Mouse (Mus musculus) stomach, embryonic 14.5 days (tissue): ENCODE measurements around the gene Serinc5. TPM values are rescaled to one million over a fixed set of nuclear protein-coding genes. Genes with fewer than 3 reads are reported as not detected.

Experiments used
- ATAC-seq: fragments of 200-750 bp; cut with Nextera tagmentation; 2 replicates; pipeline ENCODE4 v1.8.0; 2017; ENCODE audit warnings: low read depth, moderate TSS enrichment; ENCODE audit not compliant: insufficient number of reproducible peaks, insufficient read depth, low FRiP score
- H3K27ac ChIP-seq: fragments of 300-500 bp; sonication (generic); 2 replicates; pipeline ENCODE4 v1.5.1; 2014; ENCODE audit warnings: mild to moderate bottlenecking, low read length, moderate library complexity, mixed read lengths
- H3K27me3 ChIP-seq: fragments of 300-500 bp; sonication (generic); 2 replicates; pipeline ENCODE4 v1.6.1; 2014; ENCODE audit warnings: low read length, control low read depth, mixed read lengths; ENCODE audit not compliant: control insufficient read depth, insufficient read depth
- H3K36me3 ChIP-seq: fragments of 300-500 bp; sonication (generic); 2 replicates; pipeline ENCODE4 v1.6.1; 2014; ENCODE audit warnings: mild to moderate bottlenecking, control low read depth, low read length, moderate library complexity, mixed read lengths; ENCODE audit not compliant: control insufficient read depth, insufficient read depth
- H3K4me1 ChIP-seq: fragments of 300-500 bp; sonication (generic); 2 replicates; pipeline ENCODE4 v1.6.1; 2014; ENCODE audit warnings: low read length, control low read depth, mixed read lengths; ENCODE audit not compliant: control insufficient read depth, insufficient read depth
- H3K4me2 ChIP-seq: fragments of 300-500 bp; sonication (generic); replicated peaks from 2 replicates; pipeline ENCODE4 v1.6.1; 2014; ENCODE audit warnings: low read depth, low read length, control low read depth
- H3K4me3 ChIP-seq: fragments of 300-500 bp; sonication (generic); 2 replicates; pipeline ENCODE4 v1.5.1; 2014; ENCODE audit warnings: low read depth, low read length, control low read depth
- H3K9ac ChIP-seq: fragments of 300-500 bp; sonication (generic); replicated peaks from 2 replicates; pipeline ENCODE4 v1.6.1; 2014; ENCODE audit warnings: low read depth, mild to moderate bottlenecking, control low read depth, low read length, moderate library complexity, mixed read lengths
- H3K9me3 ChIP-seq: fragments of 300-500 bp; sonication (generic); 2 replicates; pipeline ENCODE4 v1.6.1; 2016; ENCODE audit warnings: low read depth, low read length, control low read depth; ENCODE audit not compliant: control insufficient read depth
- WGBS: fragments of 180-500 bp; shearing (Covaris S2); extraction: QIAGEN DNeasy Blood & Tissue Kit; methylation state at CpG from one replicate; pipeline ENCODE4 v1.1.7; 2014; 5-methylcytosine and 5-hydroxymethylcytosine counted together
- polyA plus RNA-seq: library from polyadenylated mRNA; unstranded; fragments of >200 nt; fragmentation: Nextera tagmentation; extraction: Ambion mirVana; gene quantifications from 2 replicates; pipeline ENCODE4 v1.2.1, GENCODE M21; 2014

The Serinc5 gene
- polyA plus RNA-seq, 1 experiment from 2014 or later = 24.0 TPM

GRCm38 (mm10) chr13:92736516-92737300 lies 125.8 kb downstream of the Serinc5 start:
- ATAC-seq = no peak

GRCm38 (mm10) chr13:92738821-92739220 lies 127.9 kb downstream of the Serinc5 start:
- WGBS = 63% methylated on average over 3 of the region's 3 CpGs
- no peak overlapping the region for H3K4me2 ChIP-seq
- H3K36me3 ChIP-seq = no peaks in the 10 kb centered on the region
- no peak overlapping the region for H3K9ac ChIP-seq
- H3K27ac ChIP-seq = no peak overlapping the region
- no peaks in the 10 kb centered on the region for H3K9me3 ChIP-seq
- ATAC-seq = no peak
- no peaks in the 10 kb centered on the region for H3K4me1 ChIP-seq
- no peak overlapping the region for H3K4me3 ChIP-seq
- H3K27me3 ChIP-seq = no peaks in the 10 kb centered on the region

More at GRCm38 (mm10) chr13:92736516-92737300, 125.8 kb downstream of the Serinc5 start:
- H3K36me3 ChIP-seq = no peaks in the 10 kb centered on the region
- no peak overlapping the region for H3K4me2 ChIP-seq
- no peaks in the 10 kb centered on the region for H3K27me3 ChIP-seq
- 62% methylated on average over 11 of the region's 11 CpGs for WGBS
- H3K9me3 ChIP-seq = no peaks in the 10 kb centered on the region
- no peak overlapping the region for H3K27ac ChIP-seq
- H3K4me3 ChIP-seq = no peak overlapping the region
- H3K9ac ChIP-seq = no peak overlapping the region
- H3K4me1 ChIP-seq = no peaks in the 10 kb centered on the region

- no peaks in the 10 kb centered on the region for H3K4me1 ChIP-seq
- no peaks in the 10 kb centered on the region for H3K9me3 ChIP-seq
- no peak for ATAC-seq
- no peaks in the 10 kb centered on the region for H3K36me3 ChIP-seq
- no peak overlapping the region for H3K4me2 ChIP-seq
- H3K4me3 ChIP-seq = no peak overlapping the region
- H3K27me3 ChIP-seq = no peaks in the 10 kb centered on the region
- H3K9ac ChIP-seq = no peak overlapping the region
- 91% methylated on average over 3 of the region's 3 CpGs for WGBS
- no peak overlapping the region for H3K27ac ChIP-seq
These were observed 129.0 kb downstream of the Serinc5 start for GRCm38 (mm10) chr13:92739858-92740257.

GRCm38 (mm10) chr13:92740671-92741270 lies 129.9 kb downstream of the Serinc5 start:
- Histone ChIP-seq H3K36me3 (no peaks in the 10 kb centered on the region), H3K27me3 (no peaks in the 10 kb centered on the region), H3K4me3 (no peak overlapping the region), H3K4me2 (no peak overlapping the region), H3K4me1 (no peaks in the 10 kb centered on the region), H3K9me3 (no peaks in the 10 kb centered on the region), H3K27ac (no peak overlapping the region), H3K9ac (no peak overlapping the region)
- WGBS = 6% methylated on average over 2 of the region's 2 CpGs
- ATAC-seq = peak; percentile 55; the same call in 1 of the 2 replicates

- Histone ChIP-seq H3K27ac (no peak overlapping the region), H3K4me1 (no peaks in the 10 kb centered on the region), H3K36me3 (no peaks in the 10 kb centered on the region), H3K4me3 (no peak overlapping the region), H3K4me2 (no peak overlapping the region), H3K9me3 (no peaks in the 10 kb centered on the region), H3K27me3 (no peaks in the 10 kb centered on the region), H3K9ac (no peak overlapping the region)
- 89% methylated on average over 4 of the region's 4 CpGs for WGBS
- no peak for ATAC-seq
These were observed 132.0 kb downstream of the Serinc5 start for GRCm38 (mm10) chr13:92742886-92743285.

- Histone ChIP-seq H3K4me3 (no peak overlapping the region), H3K4me1 (no peaks in the 10 kb centered on the region), H3K9me3 (no peaks in the 10 kb centered on the region), H3K4me2 (no peak overlapping the region), H3K27ac (no peak overlapping the region), H3K27me3 (no peaks in the 10 kb centered on the region), H3K36me3 (no peaks in the 10 kb centered on the region), H3K9ac (no peak overlapping the region)
- ATAC-seq = peak; percentile 55; the same call in 1 of the 2 replicates
- WGBS = 78% methylated on average over 5 of the region's 5 CpGs
These were observed 132.4 kb downstream of the Serinc5 start for GRCm38 (mm10) chr13:92743337-92743736.

- Histone ChIP-seq H3K4me2 (no peak overlapping the region), H3K9ac (no peak overlapping the region), H3K27me3 (no peaks in the 10 kb centered on the region), H3K4me1 (no peaks in the 10 kb centered on the region), H3K36me3 (no peaks in the 10 kb centered on the region), H3K4me3 (no peak overlapping the region), H3K9me3 (no peaks in the 10 kb centered on the region), H3K27ac (no peak overlapping the region)
- WGBS = 18% methylated on average over 7 of the region's 7 CpGs
- ATAC-seq = peak; percentile 51; the same call in 1 of the 2 replicates
These were observed 140.2 kb downstream of the Serinc5 start for GRCm38 (mm10) chr13:92750976-92751518.

- WGBS = 63% methylated on average over 21 of the region's 21 CpGs
- Histone ChIP-seq H3K4me3 (no peak overlapping the region), H3K27me3 (no peaks in the 10 kb centered on the region), H3K9me3 (no peaks in the 10 kb centered on the region), H3K9ac (no peak overlapping the region), H3K4me2 (no peak overlapping the region), H3K36me3 (no peaks in the 10 kb centered on the region), H3K4me1 (no peaks in the 10 kb centered on the region), H3K27ac (no peak overlapping the region; the same call in 1 of the 2 replicates)
- peak; percentile 66; the same call in 1 of the 2 replicates for ATAC-seq
These were observed 141.1 kb downstream of the Serinc5 start for GRCm38 (mm10) chr13:92751726-92752565.
